Mouse (Mus musculus) forebrain, postnatal 0 days (tissue): ENCODE data around the gene Pi4ka. TPM values are rescaled to one million over a fixed set of nuclear protein-coding genes. Genes with fewer than 3 reads are reported as not detected.
"Not testable (repeated sequence)": the region's sequence is repeated elsewhere in the genome, so short reads cannot be mapped to it uniquely, and the experiment has no call there.

ENCODE experiments used
- ATAC-seq: fragments of 200-750 bp; cut with Nextera tagmentation; 2 replicates; pipeline ENCODE4 v1.8.0; 2017; ENCODE audit warnings: mild to moderate bottlenecking, moderate library complexity
- DNase-seq: peaks from one replicate; pipeline ENCODE4 v3.0.0-alpha.2; 2015
- H3K27ac ChIP-seq: fragments of 300-500 bp; sonication (generic); 2 replicates; pipeline ENCODE4 v1.5.1; 2014; ENCODE audit warnings: low read depth, mild to moderate bottlenecking, antibody characterized with exemption, low read length, moderate library complexity, mixed read lengths
- H3K27me3 ChIP-seq: fragments of 300-500 bp; sonication (generic); 2 replicates; pipeline ENCODE4 v1.6.1; 2014; ENCODE audit warnings: mild to moderate bottlenecking, low read length, mixed read lengths; ENCODE audit not compliant: insufficient read depth
- H3K36me3 ChIP-seq: fragments of 300-500 bp; sonication (generic); 2 replicates; pipeline ENCODE4 v1.6.1; 2014; ENCODE audit warnings: mild to moderate bottlenecking, moderate library complexity; ENCODE audit not compliant: insufficient read depth
- H3K4me1 ChIP-seq: fragments of 300-500 bp; sonication (generic); 2 replicates; pipeline ENCODE4 v1.6.1; 2014; ENCODE audit warnings: antibody characterized with exemption; ENCODE audit not compliant: insufficient read depth
- H3K4me2 ChIP-seq: fragments of 300-500 bp; sonication (generic); 2 replicates; pipeline ENCODE4 v1.6.1; 2014; ENCODE audit warnings: low read depth, mild to moderate bottlenecking, moderate library complexity
- H3K4me3 ChIP-seq: fragments of 300-500 bp; sonication (generic); 2 replicates; pipeline ENCODE4 v1.5.1; 2014; ENCODE audit warnings: low read depth, low read length, mixed read lengths
- H3K9ac ChIP-seq: fragments of 300-500 bp; sonication (generic); 2 replicates; pipeline ENCODE4 v1.6.1; 2014; ENCODE audit warnings: mild to moderate bottlenecking
- H3K9me3 ChIP-seq: fragments of 300-500 bp; sonication (generic); 2 replicates; pipeline ENCODE4 v1.6.1; 2016; ENCODE audit warnings: low read length
- CTCF ChIP-seq: sonication (generic); IDR thresholded peaks from 2 replicates; pipeline ENCODE4 v1.5.1; 2016; ENCODE audit warnings: antibody characterized with exemption, control low read depth, low read depth
- WGBS: fragments of 180-500 bp; shearing (Covaris S2); extraction: QIAGEN DNeasy Blood & Tissue Kit; methylation state at CpG from one replicate; pipeline ENCODE4 v1.1.7; 2014; 5-methylcytosine and 5-hydroxymethylcytosine counted together
- polyA plus RNA-seq: library from polyadenylated mRNA; unstranded; fragments of >200 nt; fragmentation: Nextera tagmentation; extraction: Ambion mirVana; gene quantifications from 2 replicates; pipeline ENCODE4 v1.2.1, GENCODE M21; 2015
- total RNA-seq: library from RNA; depleted of rRNA; stranded (reverse); fragments of >200 nt; gene quantifications from 2 replicates; pipeline ENCODE4 v1.2.3, GENCODE M21; 2014; rRNA removed

Pi4ka gene
- total and polyA plus RNA-seq, 2 experiments from 2014 or later: 41.2 to 107 TPM

DNA sequence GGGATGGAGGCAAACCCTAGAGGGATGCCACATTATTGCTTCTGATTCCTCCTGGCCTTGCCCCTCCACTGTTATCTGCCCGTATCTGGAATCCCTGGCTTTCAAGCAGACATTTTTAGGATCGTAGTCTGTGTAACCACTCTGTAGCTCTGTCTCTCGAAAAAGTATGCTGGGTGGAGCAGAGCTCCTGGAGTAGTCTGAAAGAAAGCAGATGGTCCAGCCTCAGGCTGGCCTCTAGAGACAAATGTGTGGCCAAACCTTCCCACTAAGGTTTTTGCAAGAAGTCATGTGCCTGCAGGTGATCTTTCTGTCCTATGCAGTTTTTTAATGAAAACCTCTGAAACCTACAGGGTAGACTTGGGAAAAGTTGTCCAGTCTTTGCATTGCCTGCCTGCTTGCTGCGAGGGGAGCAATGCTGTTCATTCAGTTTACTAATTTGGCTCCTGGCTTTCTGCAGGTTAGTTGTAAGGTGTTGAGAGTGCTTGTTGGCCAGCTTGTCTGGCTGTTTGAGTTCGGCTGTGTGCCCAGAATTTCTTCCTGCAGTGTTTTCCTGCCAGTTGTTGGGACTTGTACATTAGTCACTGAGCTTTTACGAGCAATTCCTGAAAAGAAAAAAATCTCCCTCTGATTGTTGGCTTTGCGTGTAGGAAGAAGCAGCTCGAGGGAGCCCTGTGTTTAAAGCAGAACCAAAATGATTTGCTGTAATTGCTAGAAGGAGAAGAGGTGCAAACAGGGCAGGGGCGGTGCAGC lies 171.0 kb downstream of the Pi4ka start:
- ATAC-seq: no peak
- peak overlapping the region; percentile 95 for H3K9ac ChIP-seq
- H3K4me1 ChIP-seq: peaks cover 13% of the 10 kb centered on the region
- no peaks in the 10 kb centered on the region for H3K9me3 ChIP-seq
- H3K27ac ChIP-seq: no peak overlapping the region
- peak overlapping the region; percentile 96 for H3K4me3 ChIP-seq
- no peaks in the 10 kb centered on the region for H3K27me3 ChIP-seq
- H3K36me3 ChIP-seq: no peaks in the 10 kb centered on the region
- peak overlapping the region; percentile 84 for H3K4me2 ChIP-seq
- no peak for TF ChIP-seq CTCF
- WGBS: 29% methylated on average over 9 of the region's 9 CpGs
- peak; percentile 24 for DNase-seq

DNA sequence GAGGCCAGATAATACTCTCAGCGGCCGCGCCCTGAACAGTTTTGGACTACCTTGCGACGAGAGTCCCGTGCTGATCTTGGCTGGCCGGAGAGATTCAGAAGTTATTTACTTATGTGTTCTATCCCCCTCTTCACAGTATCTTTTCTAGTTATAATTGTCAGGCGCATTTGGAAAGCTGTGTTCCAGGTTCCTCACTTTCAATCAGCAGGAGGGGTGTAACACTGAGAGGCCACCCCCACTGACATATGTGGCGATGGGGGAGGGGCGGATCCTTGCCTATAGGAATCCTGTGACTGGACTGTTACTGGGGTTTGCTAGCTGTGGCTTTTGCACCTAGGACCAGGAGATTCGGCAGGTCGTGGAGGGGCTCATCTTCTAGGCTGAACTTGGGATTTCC lies 171.6 kb downstream of the Pi4ka start:
- H3K27me3 ChIP-seq: no peaks in the 10 kb centered on the region
- WGBS: 2% methylated on average over 12 of the region's 12 CpGs
- TF ChIP-seq CTCF: no peak
- H3K9me3 ChIP-seq: no peaks in the 10 kb centered on the region
- H3K4me1 ChIP-seq: peaks cover 13% of the 10 kb centered on the region
- H3K9ac ChIP-seq: peak overlapping the region; percentile 95
- H3K36me3 ChIP-seq: no peaks in the 10 kb centered on the region
- peak overlapping the region; percentile 84 for H3K4me2 ChIP-seq
- H3K27ac ChIP-seq: peak overlapping the region; percentile 95
- peak; percentile 41 for DNase-seq
- ATAC-seq: no peak
- H3K4me3 ChIP-seq: peak overlapping the region; percentile 96

DNA sequence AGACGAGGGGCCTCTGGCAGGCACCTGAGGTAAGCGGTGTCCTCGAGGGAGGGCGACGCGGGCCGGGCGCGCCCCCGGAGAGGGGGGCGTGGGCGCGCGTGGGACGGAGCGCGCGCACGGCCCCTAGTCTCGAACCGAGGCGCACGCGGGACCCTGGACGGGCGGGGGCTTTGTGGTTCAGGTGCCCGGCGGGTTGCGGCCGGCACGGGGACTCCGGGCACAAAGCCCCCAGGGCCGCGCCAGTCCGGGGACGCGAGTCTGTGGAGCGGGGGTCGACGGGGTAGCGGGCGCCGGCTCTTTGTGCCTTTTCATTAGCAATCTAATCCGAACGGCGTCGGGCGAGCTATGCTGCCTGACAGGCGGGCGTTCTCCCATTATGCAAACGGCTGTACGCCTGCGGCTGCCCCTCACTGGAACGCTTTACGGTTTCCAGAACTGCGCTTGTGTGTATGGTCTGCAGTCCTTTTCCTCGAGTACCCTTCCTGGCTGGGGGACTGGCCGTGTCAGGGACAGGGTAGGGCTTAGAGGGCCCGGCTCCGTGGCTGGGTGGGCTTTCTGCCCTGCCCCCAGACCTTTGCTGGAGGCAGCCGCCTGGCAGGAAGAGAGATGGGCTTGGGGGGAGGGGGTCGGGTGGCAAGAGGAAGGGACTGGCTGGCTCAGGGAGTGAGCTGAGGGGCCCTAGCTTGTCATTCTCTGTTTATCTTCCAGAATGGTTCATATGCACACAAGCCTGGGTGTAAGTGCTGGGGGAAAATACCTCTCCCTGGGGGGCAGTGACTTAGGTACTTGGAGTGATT lies 172.2 kb downstream of the Pi4ka start:
- DNase-seq (peak; percentile 79), ATAC-seq (peak; percentile 79)

DNA sequence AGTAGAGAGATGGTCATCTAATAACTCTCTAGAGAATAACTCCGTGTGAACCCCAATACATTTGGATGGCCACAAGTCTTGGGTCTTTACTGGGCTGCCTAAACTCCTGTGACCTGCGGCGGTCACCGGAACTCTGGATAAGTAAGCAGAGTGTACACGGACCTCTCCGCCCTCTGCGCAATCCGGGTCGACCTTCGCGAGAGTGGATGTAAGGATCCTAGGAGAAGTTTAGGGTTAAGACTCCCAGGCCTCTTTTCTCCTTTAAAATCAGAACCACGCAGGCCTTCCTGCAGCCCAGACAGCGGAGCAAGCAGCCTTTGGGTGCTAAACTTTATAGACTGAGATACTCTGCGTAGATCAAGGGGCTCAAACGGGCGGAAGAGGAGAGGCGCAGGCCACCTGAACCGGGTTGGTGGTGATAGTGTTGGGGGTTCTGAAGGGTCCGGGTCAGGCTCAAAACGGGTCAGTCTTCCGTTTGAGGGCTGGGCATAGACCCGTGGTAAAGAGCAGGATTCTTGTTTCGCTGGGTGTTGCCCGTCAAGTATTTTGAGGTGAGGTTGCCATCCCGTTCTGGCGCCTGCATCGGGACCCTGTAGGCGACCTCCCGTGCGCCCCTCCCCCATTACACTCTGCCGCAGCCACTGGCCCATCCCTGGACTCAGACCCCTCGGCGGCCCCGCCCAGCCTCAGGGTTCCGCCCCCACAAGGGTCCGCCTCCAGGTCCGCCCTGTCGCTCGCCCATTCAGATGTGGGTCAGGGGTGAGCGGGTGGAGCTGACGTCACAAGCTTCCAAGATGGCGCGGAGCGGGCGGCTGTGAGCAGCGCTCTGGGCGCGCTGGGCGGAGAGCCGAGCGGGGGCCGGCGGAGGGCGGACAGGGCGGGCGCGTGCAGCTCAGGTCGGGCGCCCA lies 173.1 kb downstream of the Pi4ka start, which contains the start of gene Hic2:
Gene Hic2 (plus strand): TSS at position 779 of the 908 bp plus-strand sequence.
- ATAC-seq (peak; percentile 96), DNase-seq (peak; percentile 92)
- Histone ChIP-seq H3K27me3 (no peaks in the 10 kb centered on the region), H3K9ac (peak within 1 kb of the TSS; percentile 95), H3K4me2 (peak within 1 kb of the TSS; percentile 84), H3K36me3 (no peaks in the 10 kb centered on the region), H3K9me3 (no peaks in the 10 kb centered on the region), H3K27ac (peak within 1 kb of the TSS; percentile 95), H3K4me1 (peaks cover 13% of the 10 kb centered on the region), H3K4me3 (peak within 1 kb of the TSS; percentile 96)
- 2% methylated on average over 57 of the region's 59 CpGs for WGBS
- no peak for TF ChIP-seq CTCF

More for the DNA sequence above, 172.2 kb downstream of the Pi4ka start:
- peak overlapping the region; percentile 95 for H3K9ac ChIP-seq
- H3K4me2 ChIP-seq: peak overlapping the region; percentile 84
- H3K9me3 ChIP-seq: no peaks in the 10 kb centered on the region
- peak overlapping the region; percentile 95 for H3K27ac ChIP-seq
- H3K4me3 ChIP-seq: peak overlapping the region; percentile 96
- WGBS: under 1% methylated on average over 56 of the region's 62 CpGs
- no peaks in the 10 kb centered on the region for H3K36me3 ChIP-seq
- H3K27me3 ChIP-seq: no peaks in the 10 kb centered on the region
- no peak for TF ChIP-seq CTCF
- H3K4me1 ChIP-seq: peaks cover 13% of the 10 kb centered on the region

DNA sequence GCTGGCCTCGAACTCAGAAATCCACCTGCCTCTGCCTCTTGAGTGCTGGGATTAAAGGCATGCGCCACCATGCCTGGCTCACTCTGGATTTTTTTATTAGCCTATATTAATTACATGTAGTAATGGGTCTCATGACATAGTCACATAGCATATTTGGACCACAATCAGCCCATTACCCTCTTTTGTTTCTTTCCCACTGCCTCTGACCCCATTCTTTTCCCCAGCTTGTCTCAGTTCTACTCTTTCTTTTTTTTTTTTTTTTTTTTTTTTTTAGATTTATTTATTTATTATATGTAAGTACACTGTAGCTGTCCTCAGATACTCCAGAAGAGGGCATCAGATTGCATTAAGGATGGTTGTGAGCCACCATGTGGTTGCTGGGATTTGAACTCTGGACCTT lies 174.6 kb downstream of the Pi4ka start:
- DNase-seq, H3K36me3 ChIP-seq, H3K9ac ChIP-seq, H3K4me3 ChIP-seq, H3K27ac ChIP-seq, H3K27me3 ChIP-seq, H3K4me2 ChIP-seq, H3K9me3 ChIP-seq, ATAC-seq: not testable (repeated sequence)
- H3K4me1 ChIP-seq: peaks cover 13% of the 10 kb centered on the region
- 94% methylated on average over 2 of the region's 2 CpGs for WGBS

Other genes starting within 250 kb of the Pi4ka start
- 127 and 136 TPM in 2 replicates for gene Ube2l3, start 203.7 kb downstream of the Pi4ka start, total RNA-seq
- 330 and 371 TPM in 2 replicates for gene Ube2l3, start 203.7 kb downstream of the Pi4ka start, polyA plus RNA-seq
- 3.0 and 3.3 TPM in 2 replicates for gene Rimbp3, start 197.7 kb downstream of the Pi4ka start, total RNA-seq
- 0.92 and 1.3 TPM in 2 replicates for gene Rimbp3, start 197.7 kb downstream of the Pi4ka start, polyA plus RNA-seq
- 10.4 and 14.9 TPM in 2 replicates for gene Hic2, start 172.7 kb downstream of the Pi4ka start, total RNA-seq
- gene Hic2, start 172.7 kb downstream of the Pi4ka start, polyA plus RNA-seq: 2.7 and 4.3 TPM in 2 replicates
- gene Tmem191c, start 130.2 kb downstream of the Pi4ka start, total RNA-seq: 55.2 and 71.0 TPM in 2 replicates
- 36.2 and 53.5 TPM in 2 replicates for gene Tmem191c, start 130.2 kb downstream of the Pi4ka start, polyA plus RNA-seq
- 3.7 and 4.2 TPM in 2 replicates for gene Serpind1, start 74.9 kb downstream of the Pi4ka start, total RNA-seq
- gene Serpind1, start 74.9 kb downstream of the Pi4ka start, polyA plus RNA-seq: 5.0 and 5.8 TPM in 2 replicates
- 41.9 and 43.2 TPM in 2 replicates for gene Snap29, start 328 bp downstream of the Pi4ka start, total RNA-seq
- 14.5 and 19.9 TPM in 2 replicates for gene Snap29, start 328 bp downstream of the Pi4ka start, polyA plus RNA-seq
- gene Crkl, start 45.7 kb upstream of the Pi4ka start, total RNA-seq: 31.4 and 55.4 TPM in 2 replicates
- gene Crkl, start 45.7 kb upstream of the Pi4ka start, polyA plus RNA-seq: 44.5 and 60.5 TPM in 2 replicates
- 15.2 and 21.8 TPM in 2 replicates for gene Aifm3, start 83.3 kb upstream of the Pi4ka start, total RNA-seq
- 7.5 and 12.7 TPM in 2 replicates for gene Aifm3, start 83.3 kb upstream of the Pi4ka start, polyA plus RNA-seq
- gene Lztr1, start 102.4 kb upstream of the Pi4ka start, total RNA-seq: 206 and 244 TPM in 2 replicates
- gene Lztr1, start 102.4 kb upstream of the Pi4ka start, polyA plus RNA-seq: 91.4 and 103 TPM in 2 replicates
- gene Thap7, start 124.8 kb upstream of the Pi4ka start, total RNA-seq: 69.2 and 71.0 TPM in 2 replicates
- gene Thap7, start 124.8 kb upstream of the Pi4ka start, polyA plus RNA-seq: 58.3 and 64.4 TPM in 2 replicates
- 3.0 and 3.5 TPM in 2 replicates for gene Lrrc74b, start 154.9 kb upstream of the Pi4ka start, total RNA-seq
- 2.3 and 4.1 TPM in 2 replicates for gene Lrrc74b, start 154.9 kb upstream of the Pi4ka start, polyA plus RNA-seq
- 1.3 and 1.9 TPM in 2 replicates for gene P2rx6, start 155.6 kb upstream of the Pi4ka start, total RNA-seq
- gene P2rx6, start 155.6 kb upstream of the Pi4ka start, polyA plus RNA-seq: 1.5 and 2.8 TPM in 2 replicates
- 47.5 and 53.4 TPM in 2 replicates for gene Slc7a4, start 176.9 kb upstream of the Pi4ka start, total RNA-seq
- 33.1 and 47.3 TPM in 2 replicates for gene Slc7a4, start 176.9 kb upstream of the Pi4ka start, polyA plus RNA-seq
- 41.4 and 48.3 TPM in 2 replicates for gene Smpd4, start 213.0 kb upstream of the Pi4ka start, total RNA-seq
- gene Smpd4, start 213.0 kb upstream of the Pi4ka start, polyA plus RNA-seq: 25.3 and 26.2 TPM in 2 replicates
- 19.6 and 22.6 TPM in 2 replicates for gene Ccdc74a, start 240.2 kb upstream of the Pi4ka start, total RNA-seq
- gene Ccdc74a, start 240.2 kb upstream of the Pi4ka start, polyA plus RNA-seq: 25.2 and 33.9 TPM in 2 replicates